Mouse (Mus musculus) ES-Bruce4 (cell line): ENCODE measurements around the gene Olfr129. TPM values are rescaled to one million over a fixed set of nuclear protein-coding genes. Genes with fewer than 3 reads are reported as not detected.

ENCODE experiments used
- H3K27ac ChIP-seq: 2 replicates; pipeline ENCODE4 v1.5.1; 2012; ENCODE audit warnings: low read length, inconsistent platforms; ENCODE audit not compliant: insufficient read depth
- H3K27me3 ChIP-seq: 2 replicates; pipeline ENCODE4 v1.6.1; 2012; ENCODE audit warnings: mild to moderate bottlenecking, low read length, inconsistent platforms; ENCODE audit not compliant: control insufficient read depth, poor library complexity, insufficient read depth, severe bottlenecking
- H3K36me3 ChIP-seq: 2 replicates; pipeline ENCODE4 v1.6.1; 2012; ENCODE audit warnings: inconsistent platforms, mild to moderate bottlenecking, low read length, moderate library complexity; ENCODE audit not compliant: control insufficient read depth, poor library complexity, insufficient read depth, severe bottlenecking
- H3K4me1 ChIP-seq: one replicate; pipeline ENCODE4 v1.8.1; 2011; ENCODE audit warnings: low read length; ENCODE audit not compliant: control insufficient read depth, insufficient read depth
- H3K4me3 ChIP-seq: 2 replicates; pipeline ENCODE4 v1.5.1; 2011; ENCODE audit warnings: low read depth, mild to moderate bottlenecking, low read length
- H3K9ac ChIP-seq: 2 replicates; pipeline ENCODE4 v1.6.1; 2012; ENCODE audit warnings: low read depth, mild to moderate bottlenecking, inconsistent platforms; ENCODE audit not compliant: poor library complexity, severe bottlenecking
- H3K9me3 ChIP-seq: replicated peaks from 2 replicates; pipeline ENCODE4 v1.6.1; 2012; ENCODE audit warnings: mild to moderate bottlenecking, low read length, inconsistent platforms; ENCODE audit not compliant: control insufficient read depth, poor library complexity, insufficient read depth, severe bottlenecking
- CTCF ChIP-seq: IDR thresholded peaks from one replicate; pipeline ENCODE4 v1.8.1; 2011; ENCODE audit warnings: low read depth, low read length
- EP300 ChIP-seq: IDR thresholded peaks from 2 replicates; pipeline ENCODE4 v1.6.1; 2011; ENCODE audit warnings: low read depth, low read length; ENCODE audit not compliant: insufficient read depth
- POLR2A ChIP-seq: IDR thresholded peaks from one replicate; pipeline ENCODE4 v1.8.1; 2011; ENCODE audit warnings: low read length; ENCODE audit not compliant: insufficient read depth
- polyA plus RNA-seq: library from polyadenylated mRNA; stranded (reverse); fragments of >200 nt; gene quantifications from 2 replicates; pipeline ENCODE4 v1.2.4, GENCODE M21; 2011; ENCODE audit warnings: low read depth; ENCODE audit not compliant: missing spikeins, insufficient read depth, insufficient read length

Olfr129 gene
- not detected in 2 replicates for polyA plus RNA-seq

DNA sequence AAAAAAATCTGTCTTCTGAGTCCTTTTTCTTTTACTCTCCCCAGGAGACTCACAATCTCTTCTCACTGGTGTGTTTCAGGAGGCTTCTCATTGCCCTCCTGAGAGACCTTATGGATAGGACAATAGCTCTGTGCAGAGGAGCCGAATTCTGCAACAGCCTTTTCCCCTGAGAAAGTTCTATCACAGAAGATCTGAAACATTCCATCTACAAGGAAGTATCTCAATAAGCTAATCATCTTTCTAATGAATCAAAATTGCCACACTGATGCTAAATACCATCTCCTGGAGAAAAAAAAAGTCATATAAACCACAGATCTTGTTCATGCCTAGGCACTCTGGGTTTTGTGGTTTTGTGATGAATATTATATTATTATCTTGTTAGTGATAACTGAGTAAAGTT, at the start of gene Olfr129:
Gene Olfr129 (minus strand): TSS at position 101 of the 400 bp plus-strand sequence.
- TF ChIP-seq POLR2A (no peak), CTCF (no peak), EP300 (no peak)
- Histone ChIP-seq H3K36me3 (no peaks in the 10 kb centered on the region), H3K27ac (no peak within 1 kb of the TSS), H3K4me3 (no peak within 1 kb of the TSS), H3K9me3 (no peaks in the 10 kb centered on the region), H3K9ac (no peak within 1 kb of the TSS), H3K4me1 (no peaks in the 10 kb centered on the region), H3K27me3 (no peaks in the 10 kb centered on the region)

DNA sequence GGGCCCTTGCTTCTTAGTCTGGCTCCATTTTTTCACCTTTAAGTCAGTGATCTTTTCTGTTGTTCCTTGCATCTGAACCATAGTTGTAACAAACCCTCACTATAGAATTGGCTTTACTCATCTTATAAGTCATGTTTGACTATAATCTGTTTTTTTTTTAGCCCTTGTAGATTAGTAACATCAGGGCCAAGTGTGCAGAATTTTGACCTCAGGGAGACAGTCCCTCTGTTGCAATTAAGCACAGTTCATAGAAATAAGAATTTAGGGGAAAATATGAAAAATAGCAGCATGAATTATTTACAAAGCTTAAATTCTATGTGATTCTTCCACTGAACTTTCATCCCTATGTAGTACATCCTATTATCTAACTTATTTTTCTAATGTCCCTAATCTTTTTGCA, 28.7 kb upstream of the Olfr129 start, which contains the start of gene Olfr131:
Gene Olfr131 (minus strand): TSS at position 101 of the 400 bp plus-strand sequence.
- Histone ChIP-seq H3K27me3 (no peaks in the 10 kb centered on the region), H3K9ac (no peak within 1 kb of the TSS)
- TF ChIP-seq CTCF (no peak), EP300 (no peak), POLR2A (no peak)

DNA sequence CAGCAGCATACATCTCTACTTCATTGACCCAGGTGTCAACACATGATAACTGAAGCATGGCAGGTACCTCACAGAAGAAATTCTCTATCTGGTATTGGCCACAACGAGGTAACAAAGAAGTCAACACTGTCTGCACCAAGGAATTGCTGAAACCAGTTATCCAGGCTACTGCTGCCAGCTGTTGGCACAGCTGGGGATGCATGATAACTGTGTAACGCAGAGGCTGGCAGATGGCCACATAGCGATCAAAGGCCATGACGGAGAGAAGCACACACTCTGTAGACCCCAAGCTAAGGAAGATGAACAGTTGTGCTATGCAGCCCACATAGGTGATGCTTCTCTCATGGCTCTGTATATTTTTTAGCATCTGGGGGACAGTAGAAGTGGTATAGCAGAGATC, 22.5 kb upstream of the Olfr129 start:
- H3K9me3 ChIP-seq = no peaks in the 10 kb centered on the region
- no peaks in the 10 kb centered on the region for H3K4me1 ChIP-seq
- TF ChIP-seq POLR2A = no peak
- no peak for TF ChIP-seq CTCF
- no peak for TF ChIP-seq EP300
- no peak overlapping the region for H3K27ac ChIP-seq
- no peak overlapping the region for H3K9ac ChIP-seq
- no peak overlapping the region for H3K4me3 ChIP-seq
- no peaks in the 10 kb centered on the region for H3K27me3 ChIP-seq
- H3K36me3 ChIP-seq = no peaks in the 10 kb centered on the region

More for the DNA sequence above, 28.7 kb upstream of the Olfr129 start, which contains the start of gene Olfr131:
- H3K27ac ChIP-seq = no peak within 1 kb of the TSS
- H3K4me1 ChIP-seq = no peaks in the 10 kb centered on the region
- no peak within 1 kb of the TSS for H3K4me3 ChIP-seq
- no peaks in the 10 kb centered on the region for H3K9me3 ChIP-seq
- no peaks in the 10 kb centered on the region for H3K36me3 ChIP-seq

DNA sequence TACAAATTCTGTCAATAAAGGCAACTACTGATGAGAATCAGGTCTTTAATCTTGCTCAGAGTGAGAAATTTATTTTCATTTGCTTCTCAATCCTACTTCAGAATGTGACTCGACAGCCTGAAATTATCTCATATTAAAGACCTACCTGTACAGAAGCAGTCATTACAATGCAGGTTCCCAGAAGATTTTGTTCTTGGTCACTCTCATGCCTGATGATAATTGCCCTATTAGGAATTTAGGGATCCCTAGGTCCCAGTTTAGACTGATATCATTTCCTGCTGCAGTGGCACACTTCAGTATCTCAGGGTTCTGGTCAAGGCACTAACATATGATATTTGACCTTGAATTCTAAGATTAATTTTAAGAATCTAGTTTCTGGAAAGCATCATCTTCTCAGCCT, 3.7 kb upstream of the Olfr129 start, which contains the start of gene Olfr130:
Gene Olfr130 (plus strand): TSS at position 301 of the 400 bp plus-strand sequence.
- no peaks in the 10 kb centered on the region for H3K27me3 ChIP-seq
- no peaks in the 10 kb centered on the region for H3K9me3 ChIP-seq
- no peak within 1 kb of the TSS for H3K4me3 ChIP-seq
- no peak within 1 kb of the TSS for H3K9ac ChIP-seq
- TF ChIP-seq POLR2A = no peak
- TF ChIP-seq EP300 = no peak
- H3K36me3 ChIP-seq = no peaks in the 10 kb centered on the region
- no peaks in the 10 kb centered on the region for H3K4me1 ChIP-seq
- H3K27ac ChIP-seq = no peak within 1 kb of the TSS

DNA sequence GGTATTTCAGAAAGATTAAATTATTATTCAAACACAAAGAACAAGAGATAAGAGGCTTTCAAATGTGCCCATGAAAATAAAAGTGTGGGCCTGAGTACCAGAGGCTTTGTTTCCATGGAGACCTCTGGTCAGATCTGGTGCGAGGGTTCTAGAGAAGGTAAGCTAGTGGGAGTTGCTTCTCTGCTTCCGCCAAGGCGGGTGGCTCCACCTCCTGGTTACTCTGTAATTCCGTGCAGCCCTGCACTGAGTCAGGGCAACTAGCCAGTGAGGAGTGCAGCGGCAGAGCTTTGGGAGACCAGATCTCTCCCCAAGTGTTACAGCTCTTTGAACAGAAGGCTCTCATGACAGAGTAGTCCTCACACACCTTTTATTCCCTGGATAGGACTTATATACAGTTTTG, 33.6 kb downstream of the Olfr129 start:
- no peak for TF ChIP-seq EP300
- TF ChIP-seq CTCF = peak; percentile 66
- H3K4me1 ChIP-seq = no peaks in the 10 kb centered on the region

DNA sequence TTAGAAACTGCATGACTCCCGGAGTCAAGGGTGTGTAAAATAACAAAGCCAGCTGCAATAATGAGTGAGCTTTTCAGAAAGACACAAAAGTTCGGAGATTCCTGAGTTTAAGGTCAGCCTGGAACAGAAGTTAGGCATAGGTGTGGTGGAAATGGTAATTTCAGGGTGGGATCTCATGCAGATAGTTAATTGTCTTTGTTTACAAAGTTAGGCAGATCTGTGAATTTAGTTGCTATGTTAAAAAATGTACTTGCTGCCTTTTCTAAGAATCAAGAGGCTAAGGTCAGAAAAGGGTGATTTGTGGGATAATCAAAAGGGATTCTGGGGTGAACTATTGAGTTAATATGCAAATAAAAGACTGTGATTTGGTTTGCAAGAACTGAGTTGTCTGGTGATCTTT, 43.5 kb downstream of the Olfr129 start:
- H3K27me3 ChIP-seq = no peaks in the 10 kb centered on the region
- TF ChIP-seq POLR2A (no peak), EP300 (no peak), CTCF (no peak)
- H3K27ac ChIP-seq = peak overlapping the region; percentile 4; the same call in 1 of the 2 replicates
- H3K4me1 ChIP-seq = no peaks in the 10 kb centered on the region
- H3K36me3 ChIP-seq = peaks cover 7% of the 10 kb centered on the region
- H3K9me3 ChIP-seq = no peaks in the 10 kb centered on the region
- no peak overlapping the region for H3K9ac ChIP-seq
- no peak overlapping the region for H3K4me3 ChIP-seq

More for the DNA sequence above, 33.6 kb downstream of the Olfr129 start:
- Histone ChIP-seq H3K4me3 (no peak overlapping the region), H3K9me3 (no peaks in the 10 kb centered on the region), H3K27ac (no peak overlapping the region), H3K36me3 (no peaks in the 10 kb centered on the region), H3K27me3 (no peaks in the 10 kb centered on the region), H3K9ac (no peak overlapping the region)
